Mouse (Mus musculus) myocyte (in vitro differentiated cells): ENCODE measurements around the gene Mucl1. TPM values are rescaled to one million over a fixed set of nuclear protein-coding genes. Genes with fewer than 3 reads are reported as not detected.
"Not testable (repeated sequence)": the region's sequence is repeated elsewhere in the genome, so short reads cannot be mapped to it uniquely, and the experiment has no call there.

Experiments
- H3K27me3 ChIP-seq: one replicate; pipeline ENCODE4 v1.6.1; 2011; ENCODE audit not compliant: control insufficient read depth, insufficient read depth, insufficient read length
- H3K36me3 ChIP-seq: one replicate; pipeline ENCODE4 v1.6.1; 2011; ENCODE audit not compliant: control insufficient read depth, insufficient read depth
- H3K4me2 ChIP-seq: one replicate; pipeline ENCODE4 v1.6.1; 2011; ENCODE audit warnings: low read depth, control low read depth
- H3K4me3 ChIP-seq: one replicate; pipeline ENCODE4 v1.5.1; 2011; ENCODE audit warnings: mild to moderate bottlenecking, control low read depth, moderate library complexity
- H3K79me2 ChIP-seq: one replicate; pipeline ENCODE4 v1.6.1; 2011; ENCODE audit not compliant: control insufficient read depth, insufficient read depth
- H3ac ChIP-seq: one replicate; pipeline ENCODE4 v1.6.1; 2011; ENCODE audit not compliant: control insufficient read depth, insufficient read length
- E2F4 ChIP-seq: IDR thresholded peaks from one replicate; pipeline ENCODE4 v1.6.1; 2011; ENCODE audit warnings: mild to moderate bottlenecking, control low read depth, moderate library complexity; ENCODE audit not compliant: insufficient read depth
- MAX ChIP-seq: IDR thresholded peaks from one replicate; pipeline ENCODE4 v1.6.1; 2011; ENCODE audit warnings: low read depth, mild to moderate bottlenecking, control low read depth
- MYOD1 ChIP-seq, 3 experiments: IDR thresholded peaks; one replicate each; pipeline ENCODE4 v1.6.1; 2011; ENCODE audit warnings: control low read depth in 2 of 3, low read depth in 2 of 3, mild to moderate bottlenecking in 2 of 3, moderate library complexity in 1 of 3; ENCODE audit not compliant: insufficient read length in 2 of 3, control insufficient read depth in 1 of 3
- MYOG ChIP-seq, 3 experiments: IDR thresholded peaks; one replicate each; pipeline ENCODE4 v1.6.1; 2011; ENCODE audit warnings: control low read depth in 2 of 3, low read depth in 2 of 3, mild to moderate bottlenecking in 2 of 3; ENCODE audit not compliant: insufficient read length in 2 of 3, control insufficient read depth in 1 of 3, insufficient read depth in 1 of 3
- TCF3 ChIP-seq: IDR thresholded peaks from one replicate; pipeline ENCODE4 v1.6.1; 2011; ENCODE audit warnings: low read depth, control low read depth; ENCODE audit not compliant: insufficient read length
- polyA plus RNA-seq: library from polyadenylated mRNA; unstranded; fragments of >200 nt; fragmentation: generic; extraction: Trizol; gene quantifications from one replicate; pipeline ENCODE4 v1.2.1, GENCODE M21; 2012; ENCODE audit warnings: missing spikeins

Gene Mucl1
- polyA plus RNA-seq: not detected

GRCm38 (mm10) chr15:103755369-103755768 lies at the start of gene Mucl1:
Gene Mucl1 (minus strand): TSS chr15:103755469.
- Histone ChIP-seq H3K36me3 (no peaks in the 10 kb centered on the region), H3K27me3 (no peaks in the 10 kb centered on the region), H3K4me2 (no peak within 1 kb of the TSS), H3K4me3 (no peak within 1 kb of the TSS), H3ac (no peak within 1 kb of the TSS), H3K79me2 (no peaks in the 10 kb centered on the region)
- TF ChIP-seq MAX (no peak), MYOD1 (IDR thresholded peaks at IDR 0.05; ENCODE audit: control insufficient read depth in 1 of 3, insufficient read length in 2 of 3, low read depth in 2 of 3) (no peak), TCF3 (no peak), MYOG (IDR thresholded peaks at IDR 0.05; ENCODE audit: control insufficient read depth in 1 of 3, insufficient read depth in 1 of 3, insufficient read length in 2 of 3, low read depth in 2 of 3) (no peak), E2F4 (no peak)

GRCm38 (mm10) chr15:103766836-103767235 lies 11.6 kb upstream of the Mucl1 start:
- H3K27me3 ChIP-seq, H3K79me2 ChIP-seq, H3ac ChIP-seq, H3K36me3 ChIP-seq, H3K4me3 ChIP-seq, H3K4me2 ChIP-seq: not testable (repeated sequence)

- H3ac ChIP-seq, H3K4me3 ChIP-seq, H3K4me2 ChIP-seq, H3K27me3 ChIP-seq, H3K36me3 ChIP-seq, H3K79me2 ChIP-seq: not testable (repeated sequence)
Observed at GRCm38 (mm10) chr15:103716861-103717260, 38.4 kb downstream of the Mucl1 start.

Other genes with a start within 250 kb of the Mucl1 start
- not detected for gene Ppp1r1a, start 217.5 kb downstream of the Mucl1 start, polyA plus RNA-seq
- not detected for gene Glycam1, start 190.4 kb downstream of the Mucl1 start, polyA plus RNA-seq
- not detected for gene Mucl2, start 143.8 kb upstream of the Mucl1 start, polyA plus RNA-seq